Mouse (Mus musculus) adrenal gland, postnatal 25 days (tissue): ENCODE results near the gene Olfr1255. TPM values are rescaled to one million over a fixed set of nuclear protein-coding genes. Genes with fewer than 3 reads are reported as not detected.

Source experiments
- DNase-seq: peaks from one replicate; pipeline ENCODE4 v3.0.0; 2021; ENCODE audit warnings: mixed read lengths
- long read RNA-seq: library from polyadenylated mRNA; stranded (forward); transcript quantifications from one replicate; pipeline ENCODE4 v2.0.0, GENCODE M21; 2021
- total RNA-seq: library from RNA; stranded (reverse); gene quantifications from 2 replicates; pipeline ENCODE4 v1.2.3, GENCODE M21; 2021

Olfr1255 gene
- total RNA-seq = not detected in 2 replicates
- long read RNA-seq = 0 reads

DNA sequence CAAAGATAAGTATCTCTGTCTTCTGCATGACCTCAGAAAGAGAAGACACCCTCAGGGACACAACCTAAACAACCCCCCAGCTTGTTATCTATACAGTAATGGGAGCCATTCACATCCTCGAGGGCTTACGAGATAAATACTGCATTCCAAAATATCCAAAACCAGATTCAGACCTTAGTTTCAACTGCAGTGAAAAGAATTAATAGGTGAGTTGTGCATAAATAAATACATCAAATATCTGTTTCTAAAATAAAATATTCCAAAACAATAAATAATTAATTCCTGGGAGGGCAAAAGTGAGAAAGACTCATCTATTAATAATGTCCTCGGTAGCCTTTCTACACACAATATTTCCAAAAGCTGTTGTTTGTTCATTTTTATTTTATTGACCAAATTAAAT lies at the start of gene Olfr1255:
Gene Olfr1255 (plus strand): TSS at position 301 of the 400 bp plus-strand sequence.
- DNase-seq = no peak

DNA sequence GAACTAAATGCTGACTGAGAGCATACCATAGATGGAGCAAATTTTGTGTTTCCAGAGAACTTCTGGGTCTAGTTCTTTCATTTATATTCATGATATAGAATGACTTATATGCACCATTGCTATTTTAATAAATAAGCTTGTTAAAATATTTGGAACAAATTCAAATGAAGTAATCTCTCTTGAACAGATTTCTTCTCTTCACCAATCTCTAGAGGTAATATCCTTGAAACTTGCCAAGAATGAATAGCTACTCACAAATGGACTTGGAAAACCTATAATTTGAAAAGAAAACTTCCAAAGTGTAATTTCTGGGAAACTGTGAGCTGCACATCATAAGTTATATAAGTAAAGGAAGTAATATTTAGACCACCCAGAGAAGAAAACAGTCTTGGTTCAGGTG lies 18.3 kb upstream of the Olfr1255 start, which contains the start of gene Olfr1254:
Gene Olfr1254 (minus strand): TSS at position 101 of the 400 bp plus-strand sequence.
- no peak for DNase-seq

DNA sequence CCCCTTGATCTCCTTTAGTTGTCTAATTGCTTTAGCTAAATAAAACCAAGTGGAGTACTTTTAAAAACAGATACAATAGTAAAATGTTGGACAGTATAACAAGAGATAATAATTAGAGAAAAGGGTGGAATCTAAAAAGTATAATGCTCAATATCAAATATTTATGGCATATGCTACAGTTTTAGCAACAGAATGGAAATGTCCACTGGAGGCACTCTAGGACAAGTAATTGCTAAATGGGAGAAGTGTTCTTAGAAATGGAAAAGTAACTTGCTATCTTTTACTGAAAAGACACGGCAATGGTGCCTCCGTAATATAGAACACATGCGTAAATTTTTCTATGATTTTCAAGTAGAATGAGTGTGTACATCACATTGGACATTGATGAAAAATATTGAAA lies 12.3 kb upstream of the Olfr1255 start:
- no peak for DNase-seq

DNA sequence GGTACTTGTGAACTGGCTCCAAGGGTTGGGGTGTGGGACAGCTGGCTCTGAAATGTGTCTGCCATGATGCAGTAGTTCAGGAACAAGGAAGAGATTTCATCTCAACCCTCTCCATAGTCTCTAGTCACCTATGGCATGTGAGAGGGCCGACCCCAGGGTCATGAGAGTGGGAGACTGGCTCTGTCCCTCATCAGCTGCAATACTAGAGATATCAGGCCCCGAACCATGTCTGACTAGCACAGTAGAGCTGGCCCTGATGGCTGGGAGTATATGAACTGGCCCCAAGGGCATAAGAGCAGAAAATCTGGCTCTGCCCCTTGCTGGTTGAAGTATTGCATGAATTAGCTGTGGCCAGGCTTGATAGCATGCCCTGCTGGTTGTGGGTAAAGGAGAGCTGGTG lies 1.1 kb upstream of the Olfr1255 start:
- no peak for DNase-seq

- DNase-seq = no peak
Measured at GRCm38 (mm10) chr2:89820216-89820615, 8.4 kb downstream of the Olfr1255 start.

DNA sequence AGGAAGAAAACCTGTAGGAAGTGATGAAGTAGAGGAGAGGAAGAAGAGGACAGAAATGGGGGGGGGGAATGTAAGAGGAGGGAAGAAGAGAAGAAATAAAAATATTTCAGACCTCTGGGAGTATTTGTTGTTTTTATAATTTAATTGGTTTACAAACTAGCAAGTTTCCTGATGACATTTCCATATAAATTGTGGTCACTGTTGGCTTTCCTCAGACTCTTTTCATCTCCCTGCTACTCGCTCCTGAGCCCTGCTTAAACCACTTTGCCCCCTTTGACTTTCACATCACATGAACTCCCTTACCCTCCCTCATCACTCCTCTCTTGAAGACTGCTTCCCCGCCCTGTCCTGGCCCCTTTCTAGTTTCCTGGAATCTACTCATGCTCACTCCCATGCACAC lies 29.6 kb downstream of the Olfr1255 start, which contains the start of gene Olfr1256:
Gene Olfr1256 (minus strand): TSS at position 101 of the 400 bp plus-strand sequence.
- DNase-seq = no peak

GRCm38 (mm10) chr2:89848105-89848504 lies 36.3 kb downstream of the Olfr1255 start, which contains the start of gene Olfr48:
TSS of gene Olfr48 (minus strand) at chr2:89848205.
- no peak for DNase-seq

DNA sequence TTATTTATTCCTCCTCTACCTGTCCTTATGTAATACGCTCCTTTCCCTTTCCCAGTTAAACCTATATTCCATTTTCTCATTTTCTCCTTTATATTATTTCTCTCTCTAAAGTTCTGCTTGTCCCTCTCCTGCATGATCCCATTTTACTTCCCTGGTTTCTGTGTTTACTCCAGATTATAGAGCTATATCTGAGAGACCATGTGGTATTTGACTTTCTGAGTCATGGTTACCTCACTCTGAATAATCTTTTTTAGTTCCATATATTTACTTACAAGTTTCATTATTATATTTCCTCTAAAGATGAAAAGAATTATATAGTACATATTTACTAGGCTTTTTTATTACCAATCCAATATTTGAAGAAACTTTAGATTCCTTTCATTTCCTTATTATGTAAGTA lies 37.4 kb downstream of the Olfr1255 start:
- DNase-seq = no peak

Other genes starting within 250 kb of the Olfr1255 start
- gene Olfr1245, start 233.6 kb upstream of the Olfr1255 start, total RNA-seq = not detected in 2 replicates
- gene Olfr1246, start 218.9 kb upstream of the Olfr1255 start, total RNA-seq = not detected in 2 replicates
- gene Olfr1247, start 197.9 kb upstream of the Olfr1255 start, total RNA-seq = not detected in 2 replicates
- not detected in 2 replicates for gene Olfr1248, start 193.8 kb upstream of the Olfr1255 start, total RNA-seq
- not detected in 2 replicates for gene Olfr1249, start 177.1 kb upstream of the Olfr1255 start, total RNA-seq
- not detected in 2 replicates for gene Olfr1250, start 150.6 kb upstream of the Olfr1255 start, total RNA-seq
- not detected in 2 replicates for gene Olfr1251, start 140.1 kb upstream of the Olfr1255 start, total RNA-seq
- gene Olfr1252, start 87.0 kb upstream of the Olfr1255 start, total RNA-seq = not detected in 2 replicates
- gene Olfr1253, start 55.0 kb upstream of the Olfr1255 start, total RNA-seq = not detected in 2 replicates
- gene Olfr1254, start 18.4 kb upstream of the Olfr1255 start, total RNA-seq = not detected in 2 replicates
- gene Olfr1256, start 29.5 kb downstream of the Olfr1255 start, total RNA-seq = not detected in 2 replicates
- not detected in 2 replicates for gene Olfr48, start 36.2 kb downstream of the Olfr1255 start, total RNA-seq
- gene Olfr1257, start 66.4 kb downstream of the Olfr1255 start, total RNA-seq = not detected in 2 replicates
- not detected in 2 replicates for gene Olfr1258, start 115.3 kb downstream of the Olfr1255 start, total RNA-seq
- gene Olfr1259, start 136.6 kb downstream of the Olfr1255 start, total RNA-seq = not detected in 2 replicates
- not detected in 2 replicates for gene Olfr1260, start 162.3 kb downstream of the Olfr1255 start, total RNA-seq
- gene Olfr1261, start 179.2 kb downstream of the Olfr1255 start, total RNA-seq = not detected in 2 replicates
- gene Olfr1262, start 188.1 kb downstream of the Olfr1255 start, total RNA-seq = not detected in 2 replicates
- not detected in 2 replicates for gene Olfr1263, start 200.1 kb downstream of the Olfr1255 start, total RNA-seq
- not detected in 2 replicates for gene Olfr1264, start 213.5 kb downstream of the Olfr1255 start, total RNA-seq
- gene Olfr1265, start 223.3 kb downstream of the Olfr1255 start, total RNA-seq = not detected in 2 replicates